Mouse (Mus musculus) gastrocnemius, postnatal 14 days (tissue): ENCODE measurements at regions not wholly inside any gene's neighbourhood (a gene's known extent, or its start where the extent isn't known, plus 50 kb on each side); places are given as distances from the start of the nearest gene placed in this dataset.
"Not testable (repeated sequence)": the region's sequence is repeated elsewhere in the genome, so short reads cannot be mapped to it uniquely, and the experiment has no call there.

ENCODE experiments used
- DNase-seq: peaks from one replicate; pipeline ENCODE4 v3.0.0; 2021; ENCODE audit warnings: mixed read lengths
- intact Hi-C: fragments of 180-260 bp; cut with DNase I; formaldehyde crosslinking; loops from one replicate; pipeline ENCODE4 v1.15.1; 2025; ENCODE audit warnings: low total_unique reads

DNA sequence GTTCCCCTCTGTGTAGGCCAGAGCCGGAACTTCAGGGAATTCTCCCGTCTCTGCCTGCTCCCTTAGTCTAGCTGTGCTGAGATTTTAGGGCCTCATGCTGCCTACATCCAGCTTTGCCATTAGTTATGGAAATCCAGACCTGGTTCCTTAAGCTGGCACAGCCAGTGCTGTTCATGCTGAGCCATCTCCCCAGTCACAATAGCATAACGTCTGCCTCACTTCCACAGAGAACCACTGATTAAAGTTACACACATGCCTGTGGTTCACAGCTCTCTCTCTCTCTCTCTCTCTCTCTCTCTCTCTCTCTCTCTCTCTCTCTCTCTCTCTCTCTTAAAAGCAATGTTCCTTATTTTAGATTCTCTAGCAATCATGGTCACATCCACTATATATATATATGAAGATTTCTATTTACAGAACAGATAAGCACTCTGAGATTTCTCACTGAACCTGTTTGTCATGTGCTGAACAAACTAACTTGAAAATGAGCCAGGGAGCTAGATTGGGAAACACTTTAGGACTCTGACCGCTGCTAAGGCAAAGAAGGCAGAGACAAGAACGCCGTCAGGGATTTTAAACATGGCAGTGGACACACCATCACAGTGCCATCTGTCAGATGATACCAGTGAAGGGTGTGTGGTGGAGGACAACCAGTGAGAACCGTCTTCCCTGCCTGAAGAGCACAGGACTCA is 584.9 kb downstream of the Pdcd6ip start:
- DNase-seq: no peak
- intact Hi-C loops: no loop called here

DNA sequence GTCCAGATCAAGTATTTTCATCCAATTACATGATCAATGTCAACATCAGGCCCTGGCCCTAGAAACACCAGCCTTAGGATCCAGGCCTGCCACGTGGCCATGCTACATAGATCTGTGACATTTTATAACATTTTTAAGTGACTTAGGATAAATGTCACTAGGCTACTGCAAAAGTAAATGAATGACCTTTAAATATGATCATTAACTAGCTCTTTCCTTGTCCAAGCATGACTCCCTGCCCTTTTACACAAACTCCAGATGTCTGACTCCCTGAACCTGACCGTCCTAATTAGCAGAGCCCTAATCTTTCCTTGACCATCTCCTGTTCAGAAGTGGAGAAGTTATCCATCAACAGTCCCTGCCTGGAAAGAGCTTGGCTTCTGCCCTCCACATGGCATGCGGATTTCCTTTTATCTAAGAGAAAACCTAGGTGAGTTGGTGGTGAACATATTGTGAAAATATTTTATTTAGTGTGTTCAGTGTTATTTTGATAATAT is 585.8 kb downstream of the Pdcd6ip start:
- intact Hi-C loops: no loop called here
- DNase-seq: no peak

DNA sequence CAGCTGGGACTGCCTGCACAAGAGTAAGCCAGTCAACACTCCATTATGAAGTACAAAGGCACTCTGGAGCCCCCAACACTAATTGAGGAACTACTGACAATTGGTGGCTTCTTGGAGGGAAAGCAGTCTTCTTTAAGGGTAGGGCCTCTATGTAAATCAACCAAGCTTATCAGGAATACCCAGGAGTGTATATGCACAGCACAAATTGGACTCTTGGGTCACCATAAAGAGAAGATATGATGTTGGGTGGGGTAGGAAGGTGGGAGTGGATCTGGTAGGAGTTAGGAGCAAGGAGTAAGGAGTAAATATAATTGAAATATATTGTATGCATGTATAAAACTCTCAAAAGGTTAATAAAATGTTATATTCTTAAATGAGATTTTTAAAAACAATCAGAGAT is 587.7 kb downstream of the Pdcd6ip start:
- intact Hi-C loops: no loop called here
- DNase-seq: no peak

DNA sequence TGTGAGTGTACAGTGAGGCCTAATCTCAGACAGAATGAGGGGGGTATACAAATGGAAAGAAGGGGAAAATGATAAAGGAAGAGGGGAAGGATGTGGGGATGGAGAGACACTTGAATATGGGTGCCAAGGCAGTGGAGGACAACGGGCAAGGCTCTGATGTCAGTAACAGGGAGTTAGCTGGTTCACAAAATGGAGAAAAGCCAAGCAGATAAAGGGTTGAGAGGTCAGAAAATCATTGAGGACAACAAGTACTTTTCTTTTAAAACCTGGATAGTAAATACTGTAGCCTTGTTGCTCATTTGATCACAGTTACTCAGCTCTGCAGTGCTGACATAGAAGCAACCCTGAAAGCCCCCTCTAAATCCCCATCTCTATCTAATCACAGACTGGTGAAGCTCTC is 588.3 kb downstream of the Pdcd6ip start:
- intact Hi-C loops: no loop called here
- DNase-seq: no peak

DNA sequence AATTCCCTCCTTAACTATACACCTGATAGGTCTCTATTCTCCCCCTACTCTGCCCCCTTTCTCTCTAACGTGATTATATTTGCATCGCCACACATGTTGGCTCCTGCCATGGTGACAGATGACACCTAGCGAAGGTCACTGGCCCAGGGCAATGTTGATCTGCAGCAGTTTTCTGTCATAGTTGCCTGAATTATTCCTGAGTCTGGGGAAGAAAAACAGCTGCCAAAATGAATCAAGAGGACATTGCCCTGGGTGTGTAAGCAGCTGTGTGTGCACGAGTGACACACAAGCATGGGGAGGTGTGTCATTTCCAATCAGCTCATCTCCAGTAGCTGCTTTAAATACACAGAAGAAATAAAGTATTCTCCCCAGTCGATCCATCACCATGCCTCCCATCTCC is 592.5 kb downstream of the Pdcd6ip start:
- intact Hi-C loops: no loop called here
- no peak for DNase-seq

DNA sequence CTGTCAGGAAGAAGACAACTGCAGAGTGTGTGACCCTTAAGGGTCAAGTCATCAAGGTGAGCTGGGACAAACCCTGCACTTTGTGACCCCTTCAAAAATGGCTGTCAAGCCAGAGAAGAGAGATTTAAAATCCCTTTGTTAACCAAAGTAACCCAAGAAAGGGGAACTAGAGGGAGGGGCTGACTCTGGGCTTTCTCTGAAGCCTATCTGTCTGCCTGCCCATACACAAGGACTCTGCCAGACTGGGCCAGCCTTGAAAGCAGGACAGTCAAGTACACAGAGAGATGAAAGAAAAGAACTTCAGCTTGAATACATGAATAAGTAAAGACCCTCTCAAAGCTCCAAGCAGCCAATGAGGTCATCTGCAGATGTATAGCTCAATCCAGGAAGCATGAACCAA is 595.3 kb downstream of the Pdcd6ip start:
- DNase-seq: no peak
- intact Hi-C loops: no loop called here

DNA sequence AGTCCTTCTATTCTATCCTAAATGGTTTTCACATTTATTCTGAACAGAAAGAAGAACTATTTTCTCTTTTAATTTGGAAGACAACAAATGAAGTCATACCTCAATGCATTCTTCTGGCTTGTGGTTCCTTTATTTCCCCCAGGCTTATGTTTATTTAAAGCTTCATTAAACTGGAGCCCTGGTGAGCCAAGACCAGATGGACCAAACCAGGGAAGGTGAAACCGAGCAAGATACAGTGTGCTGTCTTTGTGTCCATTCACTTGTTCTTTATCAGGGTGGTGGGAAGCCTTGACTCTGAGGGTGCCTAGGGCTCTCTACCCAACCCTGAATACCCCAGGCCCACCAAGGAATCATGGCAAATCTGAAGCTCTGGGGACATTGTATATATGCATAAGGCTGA is 606.3 kb downstream of the Pdcd6ip start:
- intact Hi-C loops: no loop called here
- DNase-seq: no peak

DNA sequence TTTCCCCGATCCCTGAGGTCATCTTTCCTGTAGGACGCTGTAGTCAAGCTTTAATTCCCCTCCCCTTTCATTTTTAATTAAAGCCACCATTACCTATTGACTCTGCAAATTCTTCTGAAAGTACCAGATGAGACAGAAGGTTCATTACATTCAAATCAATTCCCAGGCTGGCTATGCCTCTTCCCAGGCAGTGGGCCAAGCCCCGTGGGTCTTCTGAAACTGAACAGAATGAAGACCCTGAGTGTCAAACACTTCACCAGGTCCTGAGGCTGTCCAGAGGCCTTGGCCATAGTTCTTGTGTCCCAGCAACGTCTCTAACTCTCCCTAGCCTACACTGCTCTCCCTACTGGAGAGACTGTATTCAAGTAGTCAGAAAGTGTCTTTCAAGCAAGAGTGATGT is 607.4 kb downstream of the Pdcd6ip start:
- intact Hi-C loops: no loop called here

DNA sequence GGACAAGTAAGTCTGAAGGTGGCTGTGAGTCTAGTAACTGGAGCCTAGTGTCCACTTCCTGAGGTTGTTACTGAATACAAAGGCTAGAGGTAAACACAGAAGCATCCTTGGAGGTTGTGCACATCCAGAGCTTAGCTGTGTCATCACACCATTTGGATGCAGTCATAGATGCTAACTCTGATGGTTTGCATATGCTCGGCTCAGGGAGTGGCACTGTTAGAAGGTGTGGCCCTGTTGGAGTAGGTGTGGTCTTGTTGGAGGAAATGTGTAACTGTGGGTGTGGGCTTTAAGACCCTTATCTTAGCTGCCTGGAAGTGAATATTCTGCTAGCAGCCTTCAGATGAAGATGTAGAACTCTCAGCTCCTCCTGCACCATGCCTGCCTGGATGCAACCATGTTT is 612.6 kb downstream of the Pdcd6ip start:
- DNase-seq, intact Hi-C loops: not testable (repeated sequence)

More for the DNA sequence above, 607.4 kb downstream of the Pdcd6ip start:
- no peak for DNase-seq

DNA sequence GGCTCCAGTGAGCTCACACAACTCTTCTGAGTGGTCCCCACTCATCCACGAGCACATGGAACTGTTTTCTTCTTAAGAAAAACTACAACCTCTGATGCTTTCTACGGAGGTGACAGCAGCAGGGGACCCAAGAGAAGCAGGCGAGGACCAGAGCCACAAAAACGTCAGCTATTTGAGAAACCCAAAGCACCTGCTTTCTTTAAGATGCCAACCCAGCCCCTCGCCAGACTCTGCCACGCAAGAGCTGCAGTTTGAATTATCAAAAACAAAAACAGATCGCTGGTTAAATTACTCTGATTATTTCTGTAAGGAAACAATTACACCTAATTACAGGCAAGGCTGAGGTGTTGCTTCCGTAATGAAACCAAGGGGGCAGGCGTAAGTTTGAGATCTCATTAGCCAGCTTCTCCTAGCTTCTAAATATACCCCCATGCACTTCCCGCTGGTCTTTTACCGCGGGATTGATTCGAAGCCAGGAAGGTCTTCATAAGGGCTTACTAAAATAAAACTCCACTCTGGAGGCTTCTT is 614.1 kb downstream of the Pdcd6ip start:
- intact Hi-C loops: no loop called here
- DNase-seq: no peak

DNA sequence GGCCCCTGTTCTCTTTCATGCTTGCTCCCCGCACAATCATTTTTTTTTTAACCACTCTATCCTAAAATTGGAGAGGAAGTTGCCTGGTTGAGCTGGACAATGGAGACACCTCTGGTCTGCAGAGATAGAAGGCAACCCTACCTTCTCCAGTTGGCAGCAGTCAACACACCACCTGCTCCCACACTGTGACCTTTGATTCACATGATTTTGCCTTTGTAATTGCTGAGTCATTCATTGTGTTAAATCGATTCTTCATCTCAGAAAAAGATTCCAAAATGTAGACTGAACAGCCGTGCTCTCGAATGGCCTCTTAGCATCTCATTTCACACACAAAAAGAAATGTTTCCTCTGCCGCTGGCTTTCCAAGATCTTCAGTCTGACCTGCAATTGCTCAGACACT is 616.2 kb downstream of the Pdcd6ip start:
- intact Hi-C loops: no loop called here

DNA sequence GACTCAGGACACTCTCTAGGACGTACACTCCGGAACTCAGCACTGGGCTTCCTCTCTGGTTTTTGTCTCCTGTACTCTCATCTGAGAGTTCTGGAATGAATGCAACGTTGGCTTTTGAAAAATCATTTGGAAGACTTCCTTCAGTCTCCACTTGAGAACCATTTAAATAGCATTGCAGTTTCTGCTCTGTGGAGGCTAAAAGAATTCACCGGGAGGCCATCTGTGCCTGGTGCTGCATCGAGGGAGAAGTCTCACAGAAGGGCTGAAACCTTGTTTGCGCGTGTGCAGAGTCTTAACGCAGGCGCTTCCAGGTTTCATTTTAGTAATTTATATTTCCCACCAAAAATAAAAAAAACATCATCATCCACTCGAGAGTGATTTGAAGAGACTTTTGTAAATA is 620.3 kb downstream of the Pdcd6ip start:
- intact Hi-C loops: no loop called here
- no peak for DNase-seq

More for the DNA sequence above, 616.2 kb downstream of the Pdcd6ip start:
- DNase-seq: no peak

DNA sequence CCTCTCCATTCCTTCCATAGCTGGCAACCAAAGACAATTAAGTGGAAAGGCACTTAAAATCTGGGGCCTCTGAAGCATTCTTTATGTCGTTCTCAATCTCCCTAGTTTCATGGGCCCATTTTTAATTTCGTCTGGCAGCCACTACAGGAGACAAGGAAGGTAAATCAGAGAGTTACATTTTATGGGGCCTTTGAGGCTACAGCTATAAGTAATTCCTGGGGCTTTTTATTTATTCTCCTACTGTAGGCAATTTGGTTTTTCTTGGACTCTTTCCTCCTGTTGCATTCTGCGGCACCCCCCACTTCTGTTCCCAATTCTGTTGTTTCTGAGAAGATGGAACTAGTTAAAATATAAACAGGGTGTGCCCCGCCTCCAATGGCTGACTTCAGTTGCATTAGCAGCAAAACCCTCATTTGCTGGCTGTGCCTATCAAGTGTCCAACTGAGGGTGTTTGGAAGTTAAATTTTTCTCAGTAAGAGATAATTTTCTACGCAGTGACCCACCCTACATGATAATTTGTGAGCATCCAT is 622.7 kb downstream of the Pdcd6ip start:
- intact Hi-C loops: no loop called here
- DNase-seq: no peak

DNA sequence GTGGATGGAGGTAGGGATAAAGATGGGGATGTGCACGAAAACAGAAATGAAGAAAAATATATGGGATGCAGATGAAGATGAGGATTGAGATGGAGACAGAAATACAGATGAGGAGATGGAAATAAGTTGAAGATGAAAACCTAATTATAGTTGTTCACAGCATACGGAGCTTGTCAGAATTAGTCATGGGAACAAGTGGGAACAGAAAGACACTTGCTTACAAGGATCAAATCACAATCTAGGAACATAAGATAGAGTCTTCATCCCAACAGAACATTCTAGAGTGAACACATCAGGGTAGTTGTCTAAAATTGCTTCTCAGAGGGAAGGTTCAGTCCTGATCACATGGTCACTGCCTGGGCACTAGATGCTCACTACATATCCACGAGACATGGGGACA is 633.2 kb downstream of the Pdcd6ip start:
- DNase-seq: no peak
- intact Hi-C loops: no loop called here

DNA sequence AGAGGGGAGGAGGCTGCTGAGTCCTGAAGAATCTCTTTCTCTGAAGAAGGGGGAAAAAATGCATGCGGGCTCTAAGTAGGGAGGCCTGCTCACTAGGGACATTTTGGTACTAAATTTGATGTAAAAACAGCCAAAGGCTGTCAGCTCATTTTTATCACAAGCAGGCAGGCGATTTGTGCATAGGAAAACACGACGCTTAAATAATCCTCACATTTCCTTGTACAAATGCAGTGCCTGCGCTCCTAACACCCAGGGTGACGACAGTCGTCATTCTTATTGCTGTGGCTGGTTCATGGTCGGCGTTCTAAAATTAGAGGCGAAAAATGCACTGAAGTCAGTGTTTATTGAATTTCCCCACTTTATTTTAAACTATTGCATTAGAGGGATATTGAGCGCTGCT is 650.6 kb downstream of the Pdcd6ip start:
- DNase-seq: no peak
- intact Hi-C loops: no loop called here

DNA sequence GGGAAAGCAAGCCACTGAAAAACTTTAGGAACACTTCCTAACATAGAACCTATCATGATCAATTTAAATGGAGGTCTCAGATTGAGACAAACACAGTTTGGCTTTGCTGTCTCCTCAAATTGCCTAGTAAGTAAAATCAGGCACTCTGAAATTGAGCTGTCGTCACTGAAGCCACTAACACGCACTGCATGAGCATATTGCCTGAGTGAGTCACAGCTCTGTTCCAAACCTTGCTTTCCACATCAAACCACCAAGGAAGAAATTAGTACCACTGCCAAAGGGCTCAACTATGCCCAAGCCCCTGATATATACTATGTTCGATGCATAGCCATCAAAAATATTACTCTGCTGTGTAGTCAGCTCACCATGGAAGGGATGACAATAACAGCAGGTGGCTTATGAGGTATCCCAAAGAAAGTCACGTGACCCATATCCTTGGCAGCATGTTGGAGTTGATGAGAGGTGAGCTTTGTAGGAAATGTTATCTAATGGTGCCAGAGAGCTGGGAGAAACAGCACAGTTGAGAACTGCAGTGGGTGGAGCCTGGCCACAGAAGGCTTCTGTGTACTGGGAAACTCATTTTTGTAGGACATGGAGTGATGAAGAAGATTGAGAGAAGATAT is 663.4 kb downstream of the Pdcd6ip start:
- DNase-seq: no peak
- intact Hi-C loops: no loop called here

DNA sequence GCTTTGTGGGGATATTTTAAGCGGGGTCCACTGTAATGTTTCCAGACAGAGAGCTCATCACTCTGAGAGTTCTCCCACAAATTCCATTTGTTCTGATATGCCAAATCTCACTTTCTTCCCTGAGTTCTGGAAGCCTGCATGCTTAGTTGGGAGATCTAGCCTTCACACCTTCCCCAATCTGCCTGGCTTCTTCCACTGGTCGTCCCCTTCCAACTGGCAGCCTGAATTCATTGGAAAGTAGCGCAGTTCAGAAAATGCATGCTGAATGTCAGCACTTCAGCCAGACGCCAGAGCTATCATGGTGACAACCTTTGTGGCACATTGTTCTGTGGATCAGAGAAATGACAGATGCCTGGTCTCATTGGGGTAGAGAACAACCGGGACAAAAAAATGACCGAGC is 667.2 kb downstream of the Pdcd6ip start:
- intact Hi-C loops: no loop called here
- no peak for DNase-seq

DNA sequence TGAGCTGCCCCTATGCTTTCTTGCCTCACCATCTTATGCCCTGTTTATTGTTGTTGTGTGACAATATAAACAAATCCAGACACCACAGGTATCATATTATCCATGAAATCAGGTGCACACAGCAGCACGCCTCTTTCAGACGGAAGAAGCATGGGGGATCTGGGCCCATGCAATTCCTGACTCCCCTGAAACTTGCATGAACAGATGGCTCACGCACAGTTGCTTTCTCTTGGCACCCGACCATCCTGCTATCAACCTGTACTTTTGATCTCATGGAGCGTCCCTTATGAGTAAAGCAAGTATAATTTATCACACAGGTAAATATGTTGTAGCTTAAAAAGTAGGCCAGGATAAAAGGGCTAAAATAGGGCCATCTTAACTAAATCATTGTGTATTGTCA is 674.1 kb downstream of the Pdcd6ip start:
- no peak for DNase-seq
- intact Hi-C loops: no loop called here

DNA sequence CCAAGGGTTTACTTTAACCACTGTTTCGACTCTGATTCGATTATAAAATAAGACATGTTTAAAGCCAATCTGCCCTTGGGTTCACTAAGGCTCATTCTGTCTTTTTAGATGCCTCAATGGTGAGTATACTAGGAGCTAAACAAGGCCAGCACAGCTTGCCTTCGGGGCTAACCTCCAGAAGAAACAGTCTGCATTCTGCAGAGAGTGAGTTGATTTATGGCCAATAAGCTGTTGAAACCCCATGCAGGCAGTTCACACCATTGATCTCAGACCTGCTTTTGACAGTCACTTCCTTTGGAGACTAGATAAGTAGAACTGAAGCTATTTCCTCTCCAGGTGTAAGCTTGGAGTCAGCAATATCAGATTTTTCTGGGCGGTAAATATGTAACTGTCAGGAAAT is 679.0 kb downstream of the Pdcd6ip start:
- intact Hi-C loops: no loop called here
- DNase-seq: no peak

DNA sequence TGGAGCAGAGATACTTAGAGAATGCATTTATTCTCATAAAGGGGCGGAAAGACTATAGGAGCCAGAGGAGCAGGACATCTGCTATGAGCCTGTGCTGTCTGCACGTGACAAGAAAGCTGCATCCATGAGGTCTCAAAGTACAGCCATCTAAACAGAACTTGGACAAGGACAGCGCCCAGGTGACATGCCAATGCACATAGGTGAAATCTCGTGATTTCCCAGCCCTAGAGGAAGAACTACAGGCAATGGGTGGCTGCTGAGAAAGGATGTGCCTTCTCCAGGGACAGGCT is 681.2 kb downstream of the Pdcd6ip start:
- intact Hi-C loops: no loop called here

More for the DNA sequence above, 681.2 kb downstream of the Pdcd6ip start:
- no peak for DNase-seq
